Comparison of ENCODE assay signal across 32 mouse cellular contexts in the genomic region with DNA sequence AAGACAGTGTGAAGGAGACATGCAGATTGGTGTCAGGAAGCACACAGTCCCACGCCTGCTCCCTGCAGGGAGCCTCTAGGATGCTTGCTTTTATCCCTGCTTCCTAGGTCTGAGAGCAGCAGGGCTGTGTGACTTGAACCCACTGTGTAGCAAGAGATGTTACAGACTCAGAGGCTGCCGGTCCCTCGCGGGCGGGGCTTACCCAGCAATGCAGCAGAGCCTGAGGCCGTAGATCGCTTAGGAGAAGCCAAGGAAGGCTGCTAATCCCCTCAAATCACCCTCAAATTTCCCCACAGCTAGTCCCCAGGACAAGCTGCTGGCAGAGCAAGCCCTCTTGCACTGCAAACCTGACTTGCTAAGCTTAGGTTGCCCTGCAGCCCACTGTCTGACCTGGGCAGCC. TPM values are rescaled to one million over a fixed set of nuclear protein-coding genes. Genes with fewer than 3 reads are reported as not detected.
DNase-seq lines count a peak whose midpoint lies in the region; ATAC-seq and TF ChIP-seq lines count a peak whose summit lies in the region.
"Had no signal": no experiment of that assay in that cellular context is flagged by ENCODE, and none has a peak within 500 bp of the region (broad histone marks: within the 10 kb centered on the region; RNA-seq: fewer than 3 reads in every experiment).

No protein-coding gene starts in this region.

- H3K36me3 ChIP-seq in hindbrain, embryonic 10.5 days = no peaks in the 10 kb centered on the region
- H3K36me3 ChIP-seq in hindbrain, embryonic 13.5 days = no peaks in the 10 kb centered on the region
- H3K36me3 ChIP-seq: G1E; heart, embryonic 12.5 days; hindbrain, embryonic 15.5 days; liver, embryonic 13.5 days; neural tube, embryonic 13.5 days; stomach, embryonic 15.5 days had no signal

- no peak overlapping the region for H3K4me2 ChIP-seq in hindbrain, embryonic 13.5 days
- H3K4me2 ChIP-seq: heart, embryonic 12.5 days; hindbrain, embryonic 15.5 days; liver, embryonic 13.5 days; neural tube, embryonic 13.5 days; stomach, embryonic 15.5 days had no signal

- DNase-seq in hindbrain, embryonic 10.5 days (ENCODE audit: low spot score) = no peak
- peak; percentile 40 for DNase-seq in retina, postnatal 1 day
- no peak for DNase-seq in retina, embryonic 14.5 days (ENCODE audit: low spot score)
- peak; percentile 19 for DNase-seq in brain, embryonic 14.5 days (ENCODE audit: low read depth)
- no peak for DNase-seq in thymus, adult 18-20 months
- DNase-seq in left cerebral cortex, adult 8-10 months (ENCODE audit: low spot score in 2 of 2) = no peak
- DNase-seq: adrenal gland, postnatal 25 days; B cell, adult 2 months; cerebellum, adult 18-20 months; cerebellum, postnatal 10 days; gastrocnemius, postnatal 36 days; heart, adult 2 months; heart, postnatal 4 days; kidney, adult 11 months; kidney, postnatal 36 days; liver, embryonic 13.5 days; lung, adult 18-20 months; lung, postnatal 4 days; right cerebral cortex, postnatal 14 days; thymus, postnatal 14 days had no signal

- H3K27ac ChIP-seq in hindbrain, embryonic 10.5 days = peak overlapping the region; percentile 62; the same call in 1 of the 2 replicates
- H3K27ac ChIP-seq in hindbrain, embryonic 13.5 days = no peak overlapping the region
- H3K27ac ChIP-seq: heart, adult 2 months; hindbrain, embryonic 15.5 days; layer of hippocampus, adult 2 months; left cerebral cortex, adult 2 months; liver, embryonic 13.5 days; neural tube, embryonic 13.5 days; stomach, embryonic 15.5 days had no signal

- no peaks in the 10 kb centered on the region for H3K9me3 ChIP-seq in hindbrain, embryonic 10.5 days
- no peaks in the 10 kb centered on the region for H3K9me3 ChIP-seq in hindbrain, embryonic 13.5 days
- H3K9me3 ChIP-seq: G1E; heart, embryonic 12.5 days; hindbrain, embryonic 15.5 days; liver, embryonic 13.5 days; megakaryocyte, embryonic 14.5 days; neural tube, embryonic 13.5 days; stomach, embryonic 15.5 days had no signal

- H3K4me3 ChIP-seq in hindbrain, embryonic 10.5 days = no peak overlapping the region
- no peak overlapping the region for H3K4me3 ChIP-seq in hindbrain, embryonic 13.5 days
- H3K4me3 ChIP-seq: heart, adult 2 months; heart, embryonic 12.5 days; hindbrain, embryonic 15.5 days; layer of hippocampus, adult 2 months; left cerebral cortex, adult 2 months; liver, embryonic 13.5 days; megakaryocyte, embryonic 14.5 days; neural tube, embryonic 13.5 days; stomach, embryonic 15.5 days had no signal

- TF ChIP-seq CTCF in brain, embryonic 14.5 days (IDR thresholded peaks at IDR 0.05; ENCODE audit: borderline replicate concordance, extremely low read depth, insufficient read depth, insufficient read length) = no peak

- 41% methylated on average over 7 of the region's 7 CpGs for WGBS in hindbrain, embryonic 10.5 days
- WGBS in hindbrain, embryonic 13.5 days = 54% methylated on average over 7 of the region's 7 CpGs

- TF ChIP-seq POLR2A in brain, embryonic 14.5 days (IDR thresholded peaks at IDR 0.05; ENCODE audit: borderline replicate concordance, extremely low read depth, insufficient read depth, insufficient read length, poor library complexity, severe bottlenecking) = no peak

- H3K4me1 ChIP-seq in hindbrain, embryonic 10.5 days (replicated peaks) = peaks cover 32% of the 10 kb centered on the region
- peaks cover 8% of the 10 kb centered on the region for H3K4me1 ChIP-seq in hindbrain, embryonic 13.5 days (replicated peaks)
- H3K4me1 ChIP-seq: liver, embryonic 13.5 days; stomach, embryonic 15.5 days had no signal

- no peak overlapping the region for H3K9ac ChIP-seq in hindbrain, embryonic 13.5 days
- H3K9ac ChIP-seq: heart, embryonic 12.5 days; hindbrain, embryonic 15.5 days; liver, embryonic 13.5 days; stomach, embryonic 15.5 days had no signal

- ATAC-seq in hindbrain, embryonic 13.5 days (ENCODE audit: low FRiP score) = no peak
- ATAC-seq: inflammation-experienced regulatory T-cells, adult 6 months; lung, postnatal 0 days had no signal

- peaks cover 31% of the 10 kb centered on the region for H3K27me3 ChIP-seq in hindbrain, embryonic 10.5 days (ENCODE audit: insufficient read depth, poor library complexity, severe bottlenecking)
- peaks cover 10% of the 10 kb centered on the region; the same call in 1 of the 2 replicates for H3K27me3 ChIP-seq in hindbrain, embryonic 13.5 days
- H3K27me3 ChIP-seq: hindbrain, embryonic 15.5 days; neural tube, embryonic 13.5 days; stomach, embryonic 15.5 days had no signal

RNA-seq across cellular contexts. Expression of a gene that starts 15.3 kb away (rescaled TPM):
- 58.9 and 64.5 TPM in 2 replicates for polyA plus RNA-seq in hindbrain, embryonic 10.5 days (2016; fragmentation: Nextera tagmentation; extraction: Ambion mirVana)
- polyA plus RNA-seq in hindbrain, embryonic 13.5 days (2015; fragmentation: Nextera tagmentation; extraction: Ambion mirVana) = 53.6 and 58.3 TPM in 2 replicates
- 57.7 and 79.8 TPM in 2 replicates for polyA plus RNA-seq in brain, embryonic 14.5 days (2012; rRNA removed)
- 10 to 100 TPM; 32.2 to 37.7 (median 34.1) TPM for total RNA-seq in left cerebral cortex, adult 8-10 months (2022)

RNA-seq across cellular contexts. Expression of a gene that starts 38.3 kb away (rescaled TPM):
- 0.51 and 1.0 TPM in 2 replicates for polyA plus RNA-seq in hindbrain, embryonic 10.5 days (2016; fragmentation: Nextera tagmentation; extraction: Ambion mirVana)
- 0.04 and 0.06 TPM in 2 replicates for polyA plus RNA-seq in hindbrain, embryonic 13.5 days (2015; fragmentation: Nextera tagmentation; extraction: Ambion mirVana)
- 0.25 and 0.26 TPM in 2 replicates for polyA plus RNA-seq in brain, embryonic 14.5 days (2012; rRNA removed)
- total RNA-seq in left cerebral cortex, adult 8-10 months (2022) = 1 to 10 TPM in 1 of 4 experiments, under 1 TPM in 3; 0.36 to 1.4 (median 0.64) TPM

RNA-seq across cellular contexts. Expression of a gene that starts 55.8 kb away (rescaled TPM):
- polyA plus RNA-seq in hindbrain, embryonic 10.5 days (2016; fragmentation: Nextera tagmentation; extraction: Ambion mirVana) = 196 and 224 TPM in 2 replicates
- polyA plus RNA-seq in hindbrain, embryonic 13.5 days (2015; fragmentation: Nextera tagmentation; extraction: Ambion mirVana) = 53.5 and 69.4 TPM in 2 replicates
- polyA plus RNA-seq in brain, embryonic 14.5 days (2012; rRNA removed) = 60.2 and 78.5 TPM in 2 replicates
- 1 to 10 TPM; 1.3 to 2.2 (median 1.6) TPM for total RNA-seq in left cerebral cortex, adult 8-10 months (2022)
- total RNA-seq: adrenal gland, adult 18-20 months; adrenal gland, postnatal 25 days had no signal
- polyA plus RNA-seq: G1E; inflammation-experienced regulatory T-cells, adult 6 months had no signal

Comparison
In these comparisons a context has a peak if more than half of its experiments do, and no peak if none do; other contexts are left out.
1. DNase-seq: peak in retina, postnatal 1 day (single experiment) and brain, embryonic 14.5 days (single experiment); none in hindbrain, embryonic 10.5 days (single experiment), retina, embryonic 14.5 days (single experiment), thymus, adult 18-20 months (0 of 2) and left cerebral cortex, adult 8-10 months (0 of 2).